Mouse (Mus musculus) ES-CJ7 (cell line): ENCODE data around the gene Elovl1.

Experiments used
- DNase-seq: peaks from one replicate; pipeline ENCODE4 v3.0.0; 2011; ENCODE audit warnings: low read depth, low spot score

The Elovl1 gene

DNA sequence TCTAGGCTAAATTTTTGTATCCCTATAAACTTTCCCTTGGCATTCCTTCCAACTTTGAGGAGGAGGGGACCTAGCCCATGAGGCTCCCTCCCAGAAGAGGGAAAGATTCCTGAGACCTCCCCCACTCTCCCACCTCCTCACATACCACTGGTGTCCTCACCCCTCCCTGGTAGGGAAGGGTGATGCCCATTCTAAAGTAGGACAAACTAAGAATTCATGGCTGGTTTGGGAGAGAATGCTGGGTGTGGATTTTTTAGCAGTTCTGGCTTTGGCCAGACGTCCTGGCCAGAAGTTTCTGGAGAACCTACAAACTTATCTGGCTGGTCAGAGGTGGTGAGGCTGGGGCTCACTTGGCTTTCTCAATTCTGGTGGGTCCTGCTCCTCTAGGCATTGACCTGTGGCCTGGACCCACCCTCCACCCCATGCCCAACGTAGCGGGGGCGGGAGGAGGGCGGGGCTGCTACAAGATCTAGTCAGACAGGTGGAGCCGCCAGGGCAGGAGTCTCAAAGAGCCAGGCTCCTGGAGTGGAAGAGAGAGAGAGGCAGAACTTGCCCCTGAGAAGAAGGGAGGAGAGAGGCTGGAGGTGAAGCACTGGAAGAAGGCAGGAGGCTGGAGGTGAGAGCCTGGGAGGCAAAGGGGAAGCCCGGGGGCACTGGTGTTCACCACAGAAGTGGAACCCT is 1.5 kb downstream of the Elovl1 start:
- DNase-seq = no peak

DNA sequence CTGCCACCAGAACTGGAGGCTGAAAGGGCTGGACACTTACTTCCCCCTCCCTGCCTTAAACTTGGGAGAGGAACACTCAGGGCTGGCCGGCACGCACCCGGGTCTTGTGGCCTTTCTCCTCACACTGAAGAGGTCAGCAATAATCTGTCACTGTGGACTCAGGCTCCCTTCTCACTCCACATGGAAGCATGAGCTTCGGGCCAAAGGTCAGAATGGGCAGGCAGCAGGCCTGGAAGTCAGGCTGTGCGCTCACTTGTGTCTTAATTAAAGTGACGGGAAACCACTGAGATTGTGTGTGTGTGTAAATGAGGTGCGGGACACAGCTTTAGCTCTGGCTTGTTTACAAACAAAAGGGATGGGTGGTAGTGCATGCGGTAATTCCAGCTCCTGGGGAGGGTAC is 4.4 kb downstream of the Elovl1 start:
- DNase-seq = no peak

DNA sequence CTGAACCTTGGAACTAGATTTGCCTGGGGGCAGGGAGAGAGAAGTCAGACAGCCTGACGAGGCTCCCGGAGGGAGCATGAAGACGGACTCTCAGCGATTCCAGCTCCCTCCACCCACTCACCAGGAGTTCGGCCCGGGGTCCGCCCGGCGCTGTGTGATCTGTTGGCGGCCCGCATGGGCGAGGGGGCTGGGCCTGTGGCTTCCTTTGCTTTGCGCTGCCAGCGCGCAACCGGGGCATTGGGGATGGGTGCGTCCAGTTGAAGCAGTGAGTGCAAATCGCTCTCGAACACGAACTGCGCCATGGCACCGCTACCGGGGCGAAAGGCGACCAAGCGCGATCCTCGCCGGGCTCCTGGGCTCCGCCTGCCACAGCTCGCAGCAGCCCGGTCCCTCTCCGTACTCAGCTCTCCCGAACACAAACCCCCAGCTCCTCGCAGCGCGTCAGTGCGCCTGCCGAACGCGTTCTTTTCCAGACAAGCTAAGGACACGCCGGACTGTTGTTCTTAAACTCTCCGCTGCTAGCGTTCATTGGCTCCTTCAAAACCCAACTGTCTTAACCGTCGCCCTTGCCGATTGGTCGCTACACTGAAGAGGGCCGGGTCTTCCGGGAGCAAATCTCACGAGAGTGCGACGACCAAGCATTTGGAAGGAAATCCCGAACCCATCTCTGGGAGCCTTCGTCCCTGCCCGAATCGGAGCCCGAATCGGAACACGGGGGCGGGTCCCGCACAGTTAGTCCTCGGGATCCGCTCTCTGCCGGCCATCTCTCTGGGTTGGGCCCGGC is 9.1 kb downstream of the Elovl1 start, which contains the start of gene Cdc20:
Gene Cdc20 (minus strand): TSS at position 533 of the 784 bp plus-strand sequence.
- peak; percentile 99 for DNase-seq

DNA sequence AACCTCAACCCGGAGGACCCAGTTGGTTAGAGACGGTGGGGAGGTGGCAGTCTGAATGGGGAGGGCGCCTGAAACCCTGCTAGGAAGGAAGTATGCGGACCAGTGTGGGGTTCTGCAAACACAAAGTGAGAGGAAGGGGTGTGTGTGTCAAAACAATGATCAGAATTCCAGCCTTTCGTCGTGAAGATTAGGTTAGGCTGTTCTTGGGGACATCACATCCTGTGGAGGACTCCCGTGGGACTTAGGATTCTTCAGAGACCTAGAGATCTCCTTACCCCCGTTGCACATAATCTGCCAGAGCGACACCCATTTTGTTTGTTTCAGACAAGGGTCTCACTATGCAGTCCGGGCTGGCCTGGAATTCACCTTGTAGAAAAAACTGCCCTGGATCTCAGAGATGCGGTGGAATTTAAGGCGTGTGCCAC is 9.9 kb downstream of the Elovl1 start:
- DNase-seq = peak; percentile 75

DNA sequence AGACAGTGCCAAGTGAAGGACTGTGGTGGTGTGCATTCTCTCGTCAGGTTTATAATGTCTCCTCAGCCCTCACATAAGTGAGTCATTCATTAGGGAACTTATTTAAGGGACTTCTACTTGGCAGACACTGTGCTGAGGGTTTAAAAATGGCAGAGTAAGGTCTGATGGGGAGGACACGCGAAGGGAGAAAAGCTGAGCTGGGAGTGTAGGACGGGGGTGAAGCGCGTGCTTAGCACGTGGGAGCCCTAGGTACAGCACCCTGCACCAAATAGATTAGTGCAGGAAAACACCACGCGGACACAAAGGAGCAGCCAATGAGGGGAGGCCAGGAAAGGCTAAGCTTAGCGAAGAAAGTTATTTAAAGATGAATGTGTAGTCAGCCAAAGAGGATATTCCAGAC is 17.2 kb downstream of the Elovl1 start:
- no peak for DNase-seq

DNA sequence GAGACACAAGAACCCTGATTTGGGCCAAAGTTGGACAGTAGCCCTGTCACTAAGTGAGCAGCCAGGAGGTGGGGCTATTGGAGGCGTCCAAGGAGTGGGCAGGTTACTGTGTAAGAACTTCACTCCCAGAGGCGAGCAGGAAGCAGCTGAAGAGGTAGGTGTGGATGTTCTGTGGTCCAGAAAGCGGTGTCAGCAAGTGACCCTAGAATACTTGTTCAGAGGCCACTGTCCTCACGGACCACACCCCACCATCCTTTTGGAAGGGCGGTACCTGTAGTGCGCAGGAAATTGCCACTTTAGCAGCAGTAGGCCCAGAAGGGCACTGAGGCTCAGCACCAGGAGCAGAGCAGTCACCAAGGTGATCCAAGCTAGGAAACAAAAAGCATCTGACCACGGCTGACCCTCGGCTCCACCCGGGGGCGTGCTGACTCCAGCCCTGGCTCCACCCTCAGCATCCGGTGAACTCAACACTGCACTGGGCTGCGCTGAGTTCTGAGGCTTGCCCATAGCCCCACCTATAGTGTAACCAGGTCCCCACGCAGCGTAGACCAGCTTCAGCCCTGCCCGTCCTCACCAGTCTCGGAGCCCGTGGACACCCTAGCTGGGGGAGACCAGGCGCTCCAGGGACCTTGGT is 18.0 kb downstream of the Elovl1 start:
- DNase-seq = peak; percentile 58

DNA sequence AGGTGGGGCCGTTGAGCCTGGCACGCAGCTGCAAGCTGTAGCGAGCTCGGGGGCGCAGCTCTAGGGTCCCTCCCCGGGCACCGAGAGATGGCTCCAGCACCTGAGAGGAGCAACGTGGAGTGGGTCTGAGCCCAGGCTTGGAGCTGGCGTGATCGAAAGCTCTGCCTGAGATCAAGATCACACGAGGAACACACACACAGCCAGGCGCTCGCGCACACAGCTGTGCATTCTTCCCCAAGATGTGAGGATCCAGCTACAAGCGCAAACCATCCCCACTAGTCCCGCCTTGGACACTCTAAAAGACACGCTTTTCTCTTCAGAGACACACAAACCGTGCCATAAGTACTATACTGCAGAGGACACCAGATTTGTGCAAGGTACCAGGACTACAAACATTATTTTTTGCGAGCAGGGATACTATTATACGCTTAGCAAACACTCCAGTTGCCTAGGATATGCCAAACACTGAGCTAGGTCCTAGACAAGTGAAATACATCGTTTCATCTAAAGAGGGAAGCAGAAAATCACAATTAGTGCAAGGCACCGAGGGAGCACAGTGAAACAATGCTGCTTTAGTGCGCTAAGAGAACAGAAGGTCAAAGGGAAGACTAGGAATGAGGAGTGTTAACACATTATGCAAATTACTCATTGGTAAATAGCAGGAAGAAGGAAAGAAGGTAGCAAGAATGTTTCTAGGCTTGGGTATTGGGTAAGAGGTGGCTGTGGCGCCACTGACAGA is 18.7 kb downstream of the Elovl1 start:
- DNase-seq = no peak

DNA sequence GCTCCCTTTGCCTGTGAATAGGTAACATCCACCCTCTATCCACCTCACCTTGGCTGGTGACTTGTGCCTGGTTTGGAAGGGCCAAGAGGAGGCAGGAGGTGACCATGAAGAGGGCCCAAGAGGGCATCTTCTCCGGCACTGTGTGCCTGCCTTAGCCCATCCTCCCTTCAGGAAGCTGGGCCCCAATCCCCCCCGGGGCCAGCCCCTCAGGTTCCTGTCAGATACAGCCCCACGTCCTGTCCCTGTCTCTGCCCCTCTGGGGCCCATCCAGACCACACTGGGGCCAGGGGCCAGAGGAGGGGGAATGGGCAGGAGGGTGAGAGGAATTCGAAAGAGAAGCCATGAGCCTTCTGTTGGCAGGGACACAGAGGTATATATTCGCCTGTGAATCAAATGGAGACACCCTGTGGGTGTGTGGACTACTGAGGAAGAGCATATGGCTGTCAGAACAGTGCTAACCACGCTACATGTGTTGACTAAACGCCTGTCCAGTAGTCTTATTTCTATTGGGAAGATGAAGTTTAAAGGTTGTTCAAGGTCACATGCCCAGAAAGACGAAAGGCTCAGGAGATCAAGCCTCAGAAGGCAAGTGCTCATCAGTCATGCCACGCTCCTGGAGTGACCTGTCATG is 29.6 kb downstream of the Elovl1 start, which contains the start of gene Mpl:
Gene Mpl (minus strand): TSS at position 169 of the 631 bp plus-strand sequence.
- no peak for DNase-seq

DNA sequence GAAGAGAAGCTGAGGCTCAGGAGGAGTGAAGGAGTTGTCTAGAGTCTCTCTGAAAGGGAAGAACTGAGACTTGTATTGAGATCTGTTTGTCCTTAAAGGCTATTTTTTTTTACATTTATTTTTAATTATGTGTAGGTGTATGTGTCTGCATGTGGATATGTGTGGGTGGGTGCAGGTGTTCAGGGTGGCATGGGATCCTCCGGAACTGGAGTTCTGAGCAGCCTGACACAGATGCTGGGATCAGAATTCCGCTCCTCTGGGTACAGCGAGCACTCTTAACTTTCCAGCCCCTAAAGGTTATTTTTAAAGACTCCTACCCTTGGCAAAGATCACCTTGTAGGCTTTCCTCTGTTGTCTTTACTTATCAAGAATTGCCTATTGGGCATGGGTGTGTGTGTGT is 37.1 kb downstream of the Elovl1 start:
- no peak for DNase-seq

DNA sequence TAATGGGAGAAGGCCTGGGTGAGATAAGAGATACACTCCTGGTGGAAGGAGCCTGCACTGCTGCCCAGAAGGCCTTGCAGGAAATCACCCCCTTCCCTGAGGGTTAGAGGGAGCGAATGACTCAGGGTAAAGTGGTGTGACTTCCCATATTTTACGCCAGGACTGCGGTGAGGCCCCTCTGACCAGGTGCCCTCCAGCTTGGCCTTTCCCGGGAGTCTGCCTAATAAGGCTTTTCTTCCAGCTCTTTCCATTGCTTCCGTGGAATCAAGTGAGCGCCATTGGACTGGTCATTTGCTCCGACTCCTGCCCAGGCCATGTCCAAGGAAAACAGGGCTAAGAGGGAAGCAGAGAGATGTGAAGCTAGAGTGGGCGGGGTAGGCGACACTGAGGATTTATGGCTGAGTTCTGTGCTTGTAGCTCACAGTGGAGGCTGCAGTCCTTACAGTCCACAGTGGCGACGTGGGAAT is 37.8 kb downstream of the Elovl1 start:
- DNase-seq = no peak

DNA sequence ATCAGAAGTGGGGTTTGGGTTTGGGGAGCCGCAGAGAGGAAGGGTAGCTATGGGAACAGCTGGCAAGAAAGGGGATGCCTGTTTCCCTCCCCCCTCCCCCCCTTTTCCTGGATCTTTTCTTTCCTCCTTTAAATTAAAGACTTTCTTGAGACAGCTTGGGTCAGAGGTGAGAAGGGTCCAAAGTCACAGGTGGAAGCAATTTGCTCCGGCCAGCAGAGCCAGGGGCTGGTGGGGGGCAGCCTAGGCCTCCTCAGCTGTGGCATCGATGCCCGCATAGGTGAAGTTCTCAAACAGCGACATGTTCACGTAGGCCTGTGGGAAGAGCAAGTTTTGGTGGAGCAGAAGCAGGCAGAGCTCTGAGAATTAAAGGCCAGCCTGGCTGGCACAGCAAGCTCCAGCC is 43.4 kb downstream of the Elovl1 start:
- no peak for DNase-seq

DNA sequence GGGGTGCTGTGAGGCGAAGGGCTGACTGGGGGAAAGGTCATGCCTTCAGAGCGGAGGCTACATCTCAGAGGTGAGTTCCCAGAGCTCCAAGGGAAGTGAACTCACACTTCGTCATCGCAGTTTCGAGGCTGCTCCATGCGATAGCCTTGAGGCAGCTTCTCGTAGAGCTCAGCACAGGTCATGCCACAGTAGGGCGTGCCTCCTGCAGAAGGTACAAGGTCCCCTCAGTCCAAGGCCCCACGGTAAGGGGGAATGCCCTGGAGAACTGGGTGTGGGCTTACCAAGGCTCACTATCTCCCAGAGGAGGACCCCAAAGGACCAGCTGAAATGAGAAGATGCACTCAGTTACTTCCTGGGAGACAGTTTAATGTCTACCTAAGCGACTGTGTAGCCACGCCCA is 44.8 kb downstream of the Elovl1 start:
- DNase-seq = no peak

DNA sequence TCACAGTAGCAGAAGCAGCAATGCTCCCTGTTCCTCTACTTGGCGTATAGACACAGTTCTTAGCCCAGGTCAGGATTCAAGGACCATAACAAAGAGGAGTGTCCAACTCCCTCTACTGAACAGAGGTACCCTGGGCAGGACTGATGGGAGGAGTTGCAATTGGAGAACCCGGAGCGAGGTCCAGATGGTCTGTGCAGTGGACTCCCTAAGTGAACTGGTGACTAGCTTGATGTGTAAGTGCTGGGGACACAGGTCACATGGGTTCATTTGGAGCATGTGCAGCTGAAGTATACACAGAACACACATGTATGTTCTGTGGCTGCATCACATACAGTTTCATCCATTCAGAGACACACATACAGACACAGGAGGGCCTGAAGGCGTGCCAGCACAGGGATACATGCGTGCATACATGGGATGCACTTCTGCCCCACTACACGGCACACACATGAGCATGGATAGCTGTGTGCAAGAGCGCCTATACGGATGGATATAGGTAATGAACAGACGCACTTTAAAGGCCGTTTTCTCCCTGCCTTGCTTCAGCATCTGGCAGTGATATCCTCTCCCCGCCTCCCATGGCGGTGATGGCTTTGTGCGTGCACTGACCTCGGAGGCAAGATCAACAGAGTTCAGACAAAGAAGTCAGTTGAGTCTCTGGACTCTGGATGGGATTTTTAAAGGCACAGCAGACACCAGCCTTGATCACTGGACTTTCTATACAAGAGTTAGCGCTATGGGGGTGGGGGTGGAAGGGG is 49.1 kb downstream of the Elovl1 start:
- DNase-seq = no peak
